Mouse (Mus musculus) right cerebral cortex, adult 2 months (tissue): ENCODE measurements around the gene Fzd4.

Source experiments
- DNase-seq, 2 experiments: peaks; one replicate each; pipeline ENCODE4 v3.0.0; 2021 to 2022; ENCODE audit warnings: low spot score in 2 of 2

Fzd4 gene

DNA sequence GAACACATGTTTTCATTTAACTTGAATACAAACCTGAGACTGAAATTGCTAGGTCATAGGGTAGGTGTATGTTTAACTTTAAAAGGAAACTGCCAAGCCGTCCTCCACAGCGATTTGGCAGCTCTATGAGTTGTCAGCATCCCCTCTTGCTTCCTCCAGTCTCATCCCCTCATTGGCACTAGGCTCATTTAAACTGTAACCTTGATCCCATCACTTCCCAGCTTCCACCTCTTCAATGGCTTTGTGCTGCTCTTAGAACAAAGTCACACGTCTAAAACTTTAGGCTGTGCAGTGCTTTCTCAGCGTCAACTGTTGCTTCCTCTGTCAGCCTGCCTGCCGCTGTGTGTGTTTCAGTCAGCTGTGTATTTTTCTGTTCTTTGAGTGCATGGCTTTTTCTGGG is 22.9 kb downstream of the Fzd4 start:
- DNase-seq = no peak

- no peak for DNase-seq
Observed at GRCm38 (mm10) chr7:89428804-89429203, 24.6 kb downstream of the Fzd4 start.

DNA sequence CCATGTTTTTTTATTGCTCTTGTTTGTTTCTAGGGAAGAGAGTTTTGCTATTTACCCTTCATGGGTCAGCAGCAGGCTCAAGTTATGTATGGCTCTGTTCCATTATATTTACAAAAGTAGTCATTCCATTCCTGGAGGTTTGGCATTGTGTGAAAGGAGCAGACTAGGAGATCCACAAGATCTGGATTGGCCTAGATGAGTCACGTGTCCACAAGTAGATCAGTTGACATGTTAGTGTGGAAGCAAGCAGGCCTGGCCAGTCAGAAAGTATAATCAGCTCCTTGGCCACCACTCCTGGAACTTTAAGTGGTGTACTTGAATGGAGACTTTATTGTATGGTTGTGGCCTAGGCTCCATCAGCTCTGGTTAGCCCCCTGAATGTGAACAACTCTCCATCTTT is 25.2 kb downstream of the Fzd4 start:
- DNase-seq = no peak

DNA sequence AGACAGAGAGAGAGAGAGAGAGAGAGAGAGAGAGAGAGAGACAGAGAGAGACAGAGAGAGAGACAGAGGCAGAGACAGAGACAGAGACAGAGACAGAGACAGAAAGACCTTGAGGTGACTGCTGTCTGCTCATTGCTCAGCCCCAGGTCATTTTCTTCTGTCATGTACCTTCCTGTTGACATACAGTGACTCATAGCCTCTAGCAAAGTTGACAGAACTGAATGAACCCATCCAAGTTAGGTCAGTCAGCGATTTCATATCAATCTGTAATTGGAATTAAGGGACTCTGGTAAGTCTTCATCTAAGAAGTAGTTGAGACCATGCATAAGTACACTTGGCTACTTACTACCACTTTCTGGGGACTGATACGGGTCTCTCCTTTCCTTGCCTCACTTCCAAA is 27.0 kb downstream of the Fzd4 start:
- DNase-seq = no peak

DNA sequence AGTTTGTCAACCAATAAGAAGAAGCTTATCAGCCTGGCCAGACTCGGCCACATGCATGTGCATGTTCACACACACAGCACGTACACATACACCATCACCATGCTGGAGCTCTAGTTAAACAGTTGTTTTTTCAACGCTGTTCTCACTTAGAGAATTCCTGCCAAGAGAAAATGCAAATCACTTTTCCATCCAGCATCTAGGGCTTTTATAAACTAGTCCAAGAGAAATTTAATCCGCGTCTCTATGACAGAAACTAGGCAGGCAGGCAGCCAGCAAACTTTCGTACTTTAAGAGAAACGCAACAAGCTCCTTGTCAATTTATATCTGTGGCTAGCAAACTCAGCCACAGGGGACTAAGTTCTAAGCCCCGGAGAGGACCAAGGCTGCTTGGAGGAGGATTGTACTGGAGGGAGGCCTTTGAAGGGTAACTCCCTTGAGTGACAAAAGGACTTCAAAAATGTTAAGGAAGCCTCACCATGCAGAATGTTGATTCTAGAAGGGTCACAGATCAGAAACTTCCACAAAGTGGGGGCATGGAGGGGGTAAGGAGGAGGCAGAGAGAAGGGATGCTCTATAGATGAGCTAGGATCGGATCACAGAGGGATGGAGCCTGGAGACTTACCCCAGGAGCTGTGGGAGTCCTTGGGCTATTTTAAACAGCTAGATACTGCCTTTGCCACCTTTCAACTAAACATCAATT is 29.2 kb downstream of the Fzd4 start:
- DNase-seq = peak; percentile 30 to 46

GRCm38 (mm10) chr7:89433893-89434616 is 29.9 kb downstream of the Fzd4 start:
- DNase-seq = no peak

GRCm38 (mm10) chr7:89436404-89436803 is 32.2 kb downstream of the Fzd4 start:
- no peak for DNase-seq

DNA sequence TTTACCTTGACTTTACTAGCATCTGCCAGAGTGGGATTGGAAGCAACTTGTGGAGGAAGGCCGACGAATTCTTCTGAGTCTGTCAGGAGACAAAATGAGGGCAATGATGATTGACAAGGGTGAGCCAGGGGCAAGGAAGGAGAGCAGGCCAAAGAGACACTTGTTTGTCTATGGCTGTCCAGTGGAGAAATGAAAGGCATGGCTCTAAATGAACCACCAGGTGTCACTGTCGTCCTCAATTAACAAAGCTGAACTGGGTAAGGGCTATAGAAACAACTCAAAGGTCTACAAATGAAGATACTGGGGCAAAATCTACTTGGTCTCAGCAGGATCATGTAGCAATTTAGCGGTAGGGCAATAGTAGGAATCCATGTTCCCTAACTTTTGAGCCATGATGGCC is 33.4 kb downstream of the Fzd4 start:
- DNase-seq = peak; percentile 59 to 67

DNA sequence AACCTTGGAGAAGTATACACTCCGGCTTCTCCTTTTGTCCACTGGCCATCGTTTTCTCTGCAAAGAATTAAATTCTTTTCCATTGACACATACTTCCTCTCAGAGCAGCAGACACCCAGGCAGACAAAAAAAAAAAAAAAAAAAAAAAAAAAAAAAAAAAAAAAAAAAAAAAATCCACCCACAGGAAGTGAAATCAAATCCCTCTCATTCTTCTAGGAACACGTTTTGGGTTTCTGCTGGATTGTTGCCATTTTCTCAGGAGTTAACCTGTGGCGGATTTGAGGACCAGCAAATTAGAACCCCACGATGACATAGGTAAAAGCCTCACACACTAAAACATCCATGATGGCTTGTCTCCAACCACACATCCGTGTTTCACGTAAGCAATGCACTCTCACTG is 37.1 kb downstream of the Fzd4 start:
- DNase-seq = no peak

- DNase-seq = no peak
Observed at GRCm38 (mm10) chr7:89442242-89442641, 38.1 kb downstream of the Fzd4 start.

GRCm38 (mm10) chr7:89445137-89445536 is 41.0 kb downstream of the Fzd4 start:
- DNase-seq = no peak

GRCm38 (mm10) chr7:89450312-89450711 is 46.2 kb downstream of the Fzd4 start:
- DNase-seq = no peak

DNA sequence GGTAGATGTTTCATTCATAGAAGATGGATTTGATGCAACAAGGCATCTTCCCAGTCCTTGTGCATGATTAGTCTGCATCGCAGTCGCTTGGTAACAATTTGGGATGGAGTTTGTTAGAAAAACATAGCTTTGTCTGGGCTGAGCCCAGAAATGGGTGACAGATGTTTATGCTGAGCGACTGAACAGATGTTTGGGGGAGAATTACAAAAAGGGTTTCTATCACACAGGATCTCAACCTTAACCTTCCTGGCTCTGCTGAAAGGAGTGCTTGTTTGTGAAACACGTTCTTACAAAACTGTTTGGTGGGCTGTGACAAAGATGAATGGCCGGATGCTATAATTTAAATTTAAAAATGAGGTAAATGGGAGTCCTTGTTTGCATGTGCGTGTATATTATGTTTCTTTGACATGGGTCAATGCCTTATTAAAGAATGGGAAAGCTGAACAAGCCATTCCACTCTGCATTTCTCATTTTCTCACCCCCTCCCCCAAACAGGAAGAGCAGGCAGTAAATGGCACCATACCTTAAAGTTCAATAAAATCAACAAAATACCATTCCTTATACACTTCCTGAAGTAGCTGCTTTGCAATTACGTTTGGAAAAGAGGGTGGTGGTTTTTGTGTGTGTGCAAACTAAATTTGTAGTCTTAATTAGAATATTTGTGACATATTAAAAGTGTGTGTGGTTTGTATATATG is 52.4 kb downstream of the Fzd4 start:
- no peak for DNase-seq

DNA sequence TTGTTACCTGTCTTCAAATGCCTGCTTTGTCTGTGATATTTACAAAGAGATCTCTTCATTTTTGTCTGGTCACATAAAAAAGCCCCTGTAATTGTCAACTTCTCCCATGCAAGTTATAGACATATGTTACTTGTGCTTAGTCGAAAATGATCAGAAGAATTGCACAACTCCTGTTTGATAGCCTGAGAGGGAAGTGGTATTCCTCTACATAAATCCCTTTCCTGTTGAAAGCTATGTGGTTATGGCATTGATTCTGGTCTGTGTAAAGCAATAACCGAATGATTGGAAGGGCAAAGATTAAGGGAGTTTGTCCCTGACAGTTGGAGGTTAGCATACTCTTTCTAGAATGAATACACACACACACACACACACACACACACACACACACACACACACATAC is 55.5 kb downstream of the Fzd4 start:
- DNase-seq = no peak

GRCm38 (mm10) chr7:89460911-89461310 is 56.8 kb downstream of the Fzd4 start:
- no peak for DNase-seq

GRCm38 (mm10) chr7:89461351-89461750 is 57.2 kb downstream of the Fzd4 start:
- DNase-seq = no peak
